Mouse (Mus musculus) G1E (cell line): ENCODE measurements at regions not wholly inside any gene's neighbourhood (a gene's known extent, or its start where the extent isn't known, plus 50 kb on each side); places are given as distances from the start of the nearest gene placed in this dataset.

Experiments
- ATAC-seq: 2 replicates; pipeline ENCODE4 v1.8.0; 2016; ENCODE audit warnings: mild to moderate bottlenecking; ENCODE audit not compliant: insufficient number of reproducible peaks, poor library complexity, low FRiP score, severe bottlenecking; ENCODE audit errors: extremely low read depth
- DNase-seq: peaks from one replicate; pipeline ENCODE4 v3.0.0; 2012; ENCODE audit warnings: low spot score
- H3K27me3 ChIP-seq: 2 replicates; pipeline ENCODE4 v1.6.1; 2012; ENCODE audit warnings: mild to moderate bottlenecking, low read length, inconsistent platforms; ENCODE audit not compliant: insufficient read depth
- H3K36me3 ChIP-seq: replicated peaks from 2 replicates; pipeline ENCODE3; 2012; ENCODE audit warnings: mild to moderate bottlenecking, inconsistent platforms
- H3K4me1 ChIP-seq: 2 replicates; pipeline ENCODE4 v1.6.1; 2012; ENCODE audit warnings: low read depth, low read length, inconsistent platforms, mixed read lengths; ENCODE audit not compliant: insufficient read depth
- H3K4me3 ChIP-seq: 2 replicates; pipeline ENCODE4 v1.5.1; 2012; ENCODE audit warnings: low read depth, mild to moderate bottlenecking, inconsistent platforms, low read length, moderate library complexity, mixed read lengths
- H3K9me3 ChIP-seq: replicated peaks from 2 replicates; pipeline ENCODE4 v1.6.1; 2012; ENCODE audit warnings: inconsistent platforms
- CTCF ChIP-seq: IDR thresholded peaks from 2 replicates; pipeline ENCODE4 v1.5.1; 2012; ENCODE audit warnings: low read depth, low read length, inconsistent platforms, mixed read lengths
- GATA1 ChIP-seq: IDR thresholded peaks from 2 replicates; pipeline ENCODE4 v1.6.1; 2012; ENCODE audit warnings: borderline replicate concordance, low read length, inconsistent platforms, mixed read lengths
- GATA2 ChIP-seq: IDR thresholded peaks from 2 replicates; pipeline ENCODE4 v1.6.1; 2012; ENCODE audit warnings: low read depth, low read length, inconsistent platforms, borderline replicate concordance
- POLR2AphosphoS5 ChIP-seq: IDR thresholded peaks from 2 replicates; pipeline ENCODE4 v1.6.1; 2012; ENCODE audit warnings: low read depth, low read length, inconsistent platforms; ENCODE audit not compliant: insufficient replicate concordance
- TAL1 ChIP-seq: conservative IDR thresholded peaks from 2 replicates; pipeline ENCODE4 v1.6.1; 2012; ENCODE audit warnings: low read depth, low read length, inconsistent platforms, mixed read lengths

DNA sequence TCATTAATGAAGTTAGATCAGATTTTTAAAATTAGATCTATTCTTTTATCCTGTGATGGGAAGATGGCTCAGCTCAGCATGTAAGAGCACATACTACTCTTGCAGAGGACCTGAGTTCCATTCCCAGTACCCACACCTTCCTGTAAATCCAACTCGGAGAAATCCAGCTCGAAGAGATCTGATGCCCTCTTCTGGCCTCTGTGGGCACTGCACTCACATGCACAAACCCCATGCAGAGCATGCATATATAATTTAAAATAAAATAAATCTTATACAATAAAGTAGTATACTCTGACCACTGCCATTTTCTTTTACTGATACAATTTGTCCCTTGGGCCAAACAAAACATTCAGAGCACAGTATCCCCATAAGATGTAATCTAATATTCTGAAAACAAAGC lies 245.2 kb downstream of the Prdm2 start:
- DNase-seq (no peak), ATAC-seq (no peak)
- Histone ChIP-seq H3K4me3 (no peak overlapping the region), H3K9me3 (peaks cover 53% of the 10 kb centered on the region), H3K27me3 (no peaks in the 10 kb centered on the region), H3K36me3 (no peaks in the 10 kb centered on the region), H3K4me1 (no peaks in the 10 kb centered on the region)
- TF ChIP-seq GATA2 (no peak), GATA1 (no peak), POLR2AphosphoS5 (no peak), CTCF (no peak)

- no peak for DNase-seq
- H3K4me1 ChIP-seq, result no peaks in the 10 kb centered on the region
- TF ChIP-seq TAL1, result no peak
- TF ChIP-seq GATA1, result no peak
- TF ChIP-seq POLR2AphosphoS5, result no peak
- no peak for TF ChIP-seq CTCF
- no peak for TF ChIP-seq GATA2
- no peak for ATAC-seq
- no peak overlapping the region for H3K4me3 ChIP-seq
- no peaks in the 10 kb centered on the region for H3K27me3 ChIP-seq
- H3K36me3 ChIP-seq, result no peaks in the 10 kb centered on the region
- peaks cover 75% of the 10 kb centered on the region for H3K9me3 ChIP-seq
Observed at GRCm38 (mm10) chr4:142956832-142957429, 255.9 kb downstream of the Prdm2 start.

GRCm38 (mm10) chr4:142956376-142956775 lies 256.4 kb downstream of the Prdm2 start:
- H3K27me3 ChIP-seq, result no peaks in the 10 kb centered on the region
- no peaks in the 10 kb centered on the region for H3K36me3 ChIP-seq
- DNase-seq (no peak), ATAC-seq (no peak)
- H3K4me3 ChIP-seq, result no peak overlapping the region
- TF ChIP-seq TAL1 (no peak), GATA1 (no peak), GATA2 (no peak)
- H3K9me3 ChIP-seq, result peaks cover 75% of the 10 kb centered on the region
- H3K4me1 ChIP-seq, result no peaks in the 10 kb centered on the region

DNA sequence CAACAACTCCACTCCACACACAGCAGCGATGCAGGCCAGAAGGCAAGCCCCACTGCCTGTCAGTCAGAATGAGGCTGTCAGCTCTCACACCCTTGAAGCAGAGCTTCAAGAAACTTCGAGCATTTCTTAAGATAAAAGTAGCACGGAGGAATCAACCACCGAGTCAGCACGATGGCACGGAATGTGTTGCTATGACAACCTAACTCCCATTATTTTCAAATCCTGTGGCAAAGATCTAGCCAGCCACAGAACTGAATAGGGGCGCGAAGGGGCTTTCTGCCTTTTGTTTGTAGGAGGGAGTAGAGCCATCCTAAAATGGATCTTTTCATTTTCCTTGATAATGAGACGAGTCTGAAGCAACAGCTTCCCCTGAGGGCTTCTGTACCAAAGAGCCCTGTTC lies 259.1 kb downstream of the Prdm2 start:
- Histone ChIP-seq H3K4me1 (no peaks in the 10 kb centered on the region), H3K4me3 (no peak overlapping the region), H3K36me3 (no peaks in the 10 kb centered on the region), H3K9me3 (peaks cover 75% of the 10 kb centered on the region), H3K27me3 (no peaks in the 10 kb centered on the region)
- DNase-seq (no peak), ATAC-seq (no peak)
- TF ChIP-seq POLR2AphosphoS5 (no peak), TAL1 (no peak), GATA1 (no peak), CTCF (no peak), GATA2 (no peak)

DNA sequence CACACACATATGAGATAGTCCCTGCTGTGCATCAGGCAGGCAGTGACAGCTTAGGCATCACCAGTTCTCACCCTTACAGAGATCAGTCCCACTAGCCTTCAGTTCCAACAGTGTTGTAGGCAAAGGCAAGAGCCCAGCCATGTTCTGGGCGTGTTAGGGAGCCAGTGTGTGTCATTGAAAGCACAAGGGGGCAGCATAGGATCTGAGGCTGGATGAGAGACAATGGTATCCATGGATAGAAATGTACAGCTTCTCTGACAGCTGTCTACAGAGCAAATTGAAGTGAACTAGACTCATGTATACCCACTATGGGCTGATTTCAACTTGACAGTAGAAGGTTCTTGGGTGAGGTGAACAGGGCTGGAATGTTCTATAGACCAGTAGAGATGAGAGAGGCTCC lies 259.9 kb downstream of the Prdm2 start:
- TF ChIP-seq TAL1, result no peak
- TF ChIP-seq CTCF, result no peak
- no peak for TF ChIP-seq POLR2AphosphoS5
- TF ChIP-seq GATA2, result no peak
- no peak for TF ChIP-seq GATA1
- Histone ChIP-seq H3K27me3 (no peaks in the 10 kb centered on the region), H3K4me1 (no peaks in the 10 kb centered on the region), H3K36me3 (no peaks in the 10 kb centered on the region), H3K9me3 (peaks cover 79% of the 10 kb centered on the region), H3K4me3 (no peak overlapping the region)
- DNase-seq, result no peak
- no peak for ATAC-seq

DNA sequence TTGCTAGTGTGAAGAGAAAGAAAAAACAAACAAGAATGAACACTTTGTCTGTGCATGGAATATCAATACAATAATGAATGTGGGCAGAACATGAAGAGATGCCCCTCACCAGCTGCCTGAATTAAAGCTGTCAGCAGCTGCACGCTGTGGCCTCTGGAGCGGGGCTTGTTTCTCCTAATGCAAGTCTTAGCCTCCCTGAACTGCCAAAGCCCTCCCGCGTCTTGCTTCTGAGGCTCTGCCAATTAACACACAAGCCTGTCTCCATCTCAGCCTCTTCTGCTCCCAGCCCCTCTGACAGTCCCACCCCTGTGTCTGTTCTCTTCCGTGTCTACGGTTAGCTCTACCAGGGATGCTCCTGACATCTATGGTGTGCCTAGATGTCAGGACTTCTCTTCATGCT lies 265.1 kb downstream of the Prdm2 start:
- Histone ChIP-seq H3K36me3 (no peaks in the 10 kb centered on the region), H3K4me1 (no peaks in the 10 kb centered on the region), H3K4me3 (no peak overlapping the region), H3K27me3 (no peaks in the 10 kb centered on the region), H3K9me3 (peaks cover 63% of the 10 kb centered on the region)
- no peak for TF ChIP-seq TAL1
- no peak for TF ChIP-seq POLR2AphosphoS5
- TF ChIP-seq CTCF, result no peak
- no peak for TF ChIP-seq GATA1
- TF ChIP-seq GATA2, result no peak
- ATAC-seq (no peak), DNase-seq (no peak)

GRCm38 (mm10) chr4:142933627-142934026 lies 279.2 kb downstream of the Prdm2 start:
- no peaks in the 10 kb centered on the region for H3K4me1 ChIP-seq
- ATAC-seq (no peak), DNase-seq (no peak)
- H3K9me3 ChIP-seq, result peaks cover 57% of the 10 kb centered on the region
- no peaks in the 10 kb centered on the region for H3K27me3 ChIP-seq
- H3K4me3 ChIP-seq, result no peak overlapping the region
- TF ChIP-seq GATA2 (no peak), CTCF (no peak), TAL1 (no peak), GATA1 (no peak), POLR2AphosphoS5 (no peak)
- H3K36me3 ChIP-seq, result no peaks in the 10 kb centered on the region
